Mouse (Mus musculus) limb, embryonic 15.5 days (tissue): ENCODE measurements at regions not wholly inside any gene's neighbourhood (a gene's known extent, or its start where the extent isn't known, plus 50 kb on each side); places are given as distances from the start of the nearest gene placed in this dataset.

Experiments
- ATAC-seq: fragments of 200-750 bp; cut with Nextera tagmentation; 2 replicates; pipeline ENCODE4 v1.8.0; 2017; ENCODE audit warnings: low read depth, moderate TSS enrichment; ENCODE audit not compliant: insufficient number of reproducible peaks, low FRiP score, low TSS enrichment
- H3K27ac ChIP-seq: fragments of 300-500 bp; sonication (generic); 2 replicates; pipeline ENCODE4 v1.5.1; 2015; ENCODE audit warnings: moderate library complexity, mild to moderate bottlenecking, inconsistent platforms
- H3K27me3 ChIP-seq: fragments of 300-500 bp; sonication (generic); 2 replicates; pipeline ENCODE4 v1.6.1; 2015; ENCODE audit warnings: inconsistent platforms
- H3K36me3 ChIP-seq: fragments of 300-500 bp; sonication (generic); 2 replicates; pipeline ENCODE4 v1.6.1; 2015; ENCODE audit warnings: inconsistent platforms
- H3K4me1 ChIP-seq: fragments of 300-500 bp; sonication (generic); 2 replicates; pipeline ENCODE4 v1.6.1; 2015; ENCODE audit warnings: inconsistent platforms
- H3K4me2 ChIP-seq: fragments of 300-500 bp; sonication (generic); 2 replicates; pipeline ENCODE4 v1.6.1; 2015; ENCODE audit warnings: mild to moderate bottlenecking, inconsistent platforms
- H3K4me3 ChIP-seq: fragments of 300-500 bp; sonication (generic); 2 replicates; pipeline ENCODE4 v1.5.1; 2015; ENCODE audit warnings: mild to moderate bottlenecking, inconsistent platforms
- H3K9ac ChIP-seq: fragments of 300-500 bp; sonication (generic); 2 replicates; pipeline ENCODE4 v1.6.1; 2015; ENCODE audit warnings: inconsistent platforms
- H3K9me3 ChIP-seq: fragments of 300-500 bp; sonication (generic); 2 replicates; pipeline ENCODE4 v1.6.1; 2016; ENCODE audit warnings: inconsistent platforms
- WGBS: fragments of 180-500 bp; shearing (Covaris S2); methylation state at CpG from one replicate; pipeline ENCODE4 v1.1.7; 2015; 5-methylcytosine and 5-hydroxymethylcytosine counted together

GRCm38 (mm10) chr4:154756740-154757446 is 80.4 kb upstream of the Ttc34 start:
- peaks cover 16% of the 10 kb centered on the region for H3K4me1 ChIP-seq
- no peak overlapping the region for H3K4me3 ChIP-seq
- 60% methylated on average over 10 of the region's 10 CpGs for WGBS
- H3K4me2 ChIP-seq = no peak overlapping the region
- H3K36me3 ChIP-seq = no peaks in the 10 kb centered on the region
- H3K9me3 ChIP-seq = no peaks in the 10 kb centered on the region
- H3K9ac ChIP-seq = no peak overlapping the region
- no peak for ATAC-seq
- H3K27ac ChIP-seq = no peak overlapping the region
- peaks cover 44% of the 10 kb centered on the region for H3K27me3 ChIP-seq

GRCm38 (mm10) chr4:154759881-154760280 is 77.4 kb upstream of the Ttc34 start:
- H3K9me3 ChIP-seq = no peaks in the 10 kb centered on the region
- peaks cover 9% of the 10 kb centered on the region; the same call in 1 of the 2 replicates for H3K4me1 ChIP-seq
- H3K4me3 ChIP-seq = no peak overlapping the region
- no peak for ATAC-seq
- peaks cover 23% of the 10 kb centered on the region for H3K27me3 ChIP-seq
- no peak overlapping the region for H3K4me2 ChIP-seq
- no peak overlapping the region for H3K9ac ChIP-seq
- 26% methylated on average over 1 of the region's 1 CpGs for WGBS
- H3K27ac ChIP-seq = no peak overlapping the region
- no peaks in the 10 kb centered on the region for H3K36me3 ChIP-seq

- Histone ChIP-seq H3K4me3 (no peak overlapping the region), H3K9me3 (no peaks in the 10 kb centered on the region), H3K27me3 (peaks cover 30% of the 10 kb centered on the region), H3K36me3 (no peaks in the 10 kb centered on the region), H3K4me2 (no peak overlapping the region), H3K9ac (no peak overlapping the region), H3K4me1 (peaks cover 7% of the 10 kb centered on the region; the same call in 1 of the 2 replicates), H3K27ac (no peak overlapping the region)
- no peak for ATAC-seq
- WGBS = 37% methylated on average over 6 of the region's 6 CpGs
These were observed 73.0 kb upstream of the Ttc34 start for GRCm38 (mm10) chr4:154764238-154764637.

- 41% methylated on average over 2 of the region's 2 CpGs for WGBS
- H3K9ac ChIP-seq = no peak overlapping the region
- H3K4me2 ChIP-seq = no peak overlapping the region
- H3K27me3 ChIP-seq = peaks cover 29% of the 10 kb centered on the region; the same call in 1 of the 2 replicates
- no peak for ATAC-seq
- H3K9me3 ChIP-seq = no peaks in the 10 kb centered on the region
- no peak overlapping the region for H3K27ac ChIP-seq
- H3K4me3 ChIP-seq = no peak overlapping the region
- H3K36me3 ChIP-seq = no peaks in the 10 kb centered on the region
- peaks cover 10% of the 10 kb centered on the region; the same call in 1 of the 2 replicates for H3K4me1 ChIP-seq
These were observed 71.1 kb upstream of the Ttc34 start for GRCm38 (mm10) chr4:154766158-154766557.

- WGBS = 20% methylated on average over 25 of the region's 25 CpGs
- Histone ChIP-seq H3K4me3 (no peak overlapping the region), H3K9me3 (no peaks in the 10 kb centered on the region), H3K4me1 (peaks cover 19% of the 10 kb centered on the region), H3K36me3 (no peaks in the 10 kb centered on the region), H3K9ac (no peak overlapping the region), H3K27me3 (peaks cover 44% of the 10 kb centered on the region), H3K27ac (no peak overlapping the region), H3K4me2 (no peak overlapping the region)
- ATAC-seq = no peak
These were observed 65.8 kb upstream of the Ttc34 start for GRCm38 (mm10) chr4:154771330-154772076.

DNA sequence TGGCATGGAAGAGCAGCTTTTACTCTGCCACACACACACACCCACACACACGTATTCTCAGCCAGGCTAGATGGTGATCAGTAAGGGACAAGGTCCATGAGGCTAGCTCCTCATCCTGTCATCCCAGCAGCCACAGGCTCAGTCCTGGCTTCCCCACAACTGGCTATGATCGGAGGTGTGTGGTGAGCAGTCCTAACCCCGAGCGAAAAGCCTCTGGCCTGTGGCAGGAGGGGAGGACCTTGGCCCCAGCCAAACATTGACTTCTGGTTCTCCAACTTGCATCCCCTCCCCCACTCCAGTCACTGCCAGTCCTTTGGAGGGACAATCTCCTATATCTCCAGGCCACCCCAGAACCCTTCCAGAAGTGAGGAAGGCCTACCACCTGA is 65.2 kb upstream of the Ttc34 start:
- no peak for ATAC-seq
- H3K27ac ChIP-seq = no peak overlapping the region
- WGBS = 41% methylated on average over 4 of the region's 4 CpGs

GRCm38 (mm10) chr4:154773830-154774229 is 63.4 kb upstream of the Ttc34 start:
- Histone ChIP-seq H3K36me3 (no peaks in the 10 kb centered on the region), H3K27me3 (peaks cover 30% of the 10 kb centered on the region), H3K4me1 (peaks cover 19% of the 10 kb centered on the region), H3K9me3 (no peaks in the 10 kb centered on the region), H3K27ac (no peak overlapping the region), H3K9ac (no peak overlapping the region), H3K4me3 (no peak overlapping the region), H3K4me2 (no peak overlapping the region)
- 72% methylated on average over 3 of the region's 3 CpGs for WGBS
- ATAC-seq = no peak

More for the DNA sequence above, 65.2 kb upstream of the Ttc34 start:
- Histone ChIP-seq H3K36me3 (no peaks in the 10 kb centered on the region), H3K4me1 (peaks cover 19% of the 10 kb centered on the region), H3K4me2 (no peak overlapping the region), H3K9ac (no peak overlapping the region), H3K27me3 (peaks cover 40% of the 10 kb centered on the region), H3K4me3 (no peak overlapping the region), H3K9me3 (no peaks in the 10 kb centered on the region)

DNA sequence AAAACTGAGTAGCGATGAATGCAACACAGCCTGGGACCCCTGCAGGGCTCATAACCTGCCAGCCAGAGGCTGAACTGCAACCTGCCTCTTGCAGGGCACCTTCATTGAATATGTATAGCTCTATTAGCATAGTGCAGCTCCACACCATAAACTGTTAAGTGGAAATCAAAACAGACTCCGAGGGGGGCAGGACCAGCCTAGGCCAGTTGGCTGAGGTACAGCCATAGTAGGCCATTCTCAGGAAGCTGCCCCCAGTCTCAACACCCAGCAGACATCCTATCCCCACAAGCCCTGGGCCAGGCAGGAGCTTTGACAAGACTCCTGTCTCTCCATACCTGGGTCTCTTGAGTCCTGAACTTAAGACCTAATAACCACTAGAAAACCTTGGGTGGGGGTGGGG is 62.9 kb upstream of the Ttc34 start:
- no peak for ATAC-seq
- no peaks in the 10 kb centered on the region for H3K36me3 ChIP-seq
- H3K4me2 ChIP-seq = no peak overlapping the region
- no peaks in the 10 kb centered on the region for H3K9me3 ChIP-seq
- no peak overlapping the region for H3K4me3 ChIP-seq
- peaks cover 30% of the 10 kb centered on the region for H3K27me3 ChIP-seq
- WGBS = 31% methylated on average over 2 of the region's 2 CpGs
- H3K27ac ChIP-seq = no peak overlapping the region
- no peak overlapping the region for H3K9ac ChIP-seq
- H3K4me1 ChIP-seq = peaks cover 19% of the 10 kb centered on the region

- no peak for ATAC-seq
These were observed 58.4 kb upstream of the Ttc34 start for GRCm38 (mm10) chr4:154778818-154779217.

DNA sequence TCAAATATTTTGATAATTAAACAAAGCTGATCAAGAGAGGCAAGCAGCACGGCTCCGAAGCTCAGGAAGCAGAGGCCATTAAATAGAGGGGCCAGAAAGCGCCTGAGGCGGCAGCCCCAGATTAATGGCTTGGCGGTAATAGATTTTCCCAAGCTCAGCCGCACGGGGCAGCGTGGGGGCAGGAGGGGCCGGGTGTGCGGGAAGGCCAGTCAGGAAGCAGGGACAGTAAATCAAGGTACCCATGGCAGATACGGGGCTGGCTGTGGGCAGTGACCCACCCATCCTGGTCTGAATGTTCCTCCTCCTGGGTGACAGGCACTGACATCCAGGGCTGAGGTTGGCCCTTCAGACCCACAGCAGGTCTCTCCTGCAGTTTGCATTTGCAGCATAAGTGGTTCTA is 55.9 kb upstream of the Ttc34 start:
- peaks cover 48% of the 10 kb centered on the region for H3K27me3 ChIP-seq
- no peaks in the 10 kb centered on the region for H3K36me3 ChIP-seq
- no peak overlapping the region for H3K9ac ChIP-seq
- H3K9me3 ChIP-seq = no peaks in the 10 kb centered on the region
- ATAC-seq = no peak
- no peak overlapping the region for H3K4me3 ChIP-seq
- H3K4me2 ChIP-seq = no peak overlapping the region
- H3K27ac ChIP-seq = no peak overlapping the region
- H3K4me1 ChIP-seq = peaks cover 32% of the 10 kb centered on the region
- 6% methylated on average over 11 of the region's 11 CpGs for WGBS

More at GRCm38 (mm10) chr4:154778818-154779217, 58.4 kb upstream of the Ttc34 start:
- no peaks in the 10 kb centered on the region for H3K9me3 ChIP-seq
- no peak overlapping the region for H3K4me2 ChIP-seq
- no peaks in the 10 kb centered on the region for H3K36me3 ChIP-seq
- no peak overlapping the region for H3K27ac ChIP-seq
- H3K9ac ChIP-seq = no peak overlapping the region
- peaks cover 35% of the 10 kb centered on the region for H3K27me3 ChIP-seq
- 95% methylated on average over 1 of the region's 1 CpGs for whole genome bisulfite sequencing
- H3K4me3 ChIP-seq = no peak overlapping the region
- peaks cover 27% of the 10 kb centered on the region for H3K4me1 ChIP-seq

DNA sequence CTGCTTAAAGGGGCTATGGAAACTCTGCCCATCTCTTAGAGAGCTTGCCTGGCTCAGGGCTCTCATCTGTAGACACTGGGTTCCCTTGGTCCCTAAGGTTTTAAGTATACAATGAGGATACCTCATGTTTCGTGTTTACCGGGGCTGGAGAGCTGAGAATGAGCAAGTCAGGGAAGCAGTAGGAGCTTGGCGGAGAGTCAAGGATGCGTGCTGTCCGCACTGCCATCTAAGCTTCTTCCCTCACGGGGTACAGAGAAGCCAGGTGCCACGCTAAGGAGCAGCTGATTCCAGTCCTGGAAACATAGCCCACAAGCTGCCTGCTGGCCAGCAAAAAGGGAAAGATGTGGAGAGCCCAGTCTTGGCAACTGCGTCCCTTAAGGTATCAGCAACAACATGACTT is 55.0 kb upstream of the Ttc34 start:
- Histone ChIP-seq H3K9me3 (no peaks in the 10 kb centered on the region), H3K27me3 (peaks cover 51% of the 10 kb centered on the region), H3K4me1 (peaks cover 39% of the 10 kb centered on the region), H3K27ac (no peak overlapping the region), H3K9ac (no peak overlapping the region), H3K4me3 (no peak overlapping the region), H3K4me2 (no peak overlapping the region), H3K36me3 (no peaks in the 10 kb centered on the region)
- 74% methylated on average over 8 of the region's 8 CpGs for WGBS
- ATAC-seq = no peak

DNA sequence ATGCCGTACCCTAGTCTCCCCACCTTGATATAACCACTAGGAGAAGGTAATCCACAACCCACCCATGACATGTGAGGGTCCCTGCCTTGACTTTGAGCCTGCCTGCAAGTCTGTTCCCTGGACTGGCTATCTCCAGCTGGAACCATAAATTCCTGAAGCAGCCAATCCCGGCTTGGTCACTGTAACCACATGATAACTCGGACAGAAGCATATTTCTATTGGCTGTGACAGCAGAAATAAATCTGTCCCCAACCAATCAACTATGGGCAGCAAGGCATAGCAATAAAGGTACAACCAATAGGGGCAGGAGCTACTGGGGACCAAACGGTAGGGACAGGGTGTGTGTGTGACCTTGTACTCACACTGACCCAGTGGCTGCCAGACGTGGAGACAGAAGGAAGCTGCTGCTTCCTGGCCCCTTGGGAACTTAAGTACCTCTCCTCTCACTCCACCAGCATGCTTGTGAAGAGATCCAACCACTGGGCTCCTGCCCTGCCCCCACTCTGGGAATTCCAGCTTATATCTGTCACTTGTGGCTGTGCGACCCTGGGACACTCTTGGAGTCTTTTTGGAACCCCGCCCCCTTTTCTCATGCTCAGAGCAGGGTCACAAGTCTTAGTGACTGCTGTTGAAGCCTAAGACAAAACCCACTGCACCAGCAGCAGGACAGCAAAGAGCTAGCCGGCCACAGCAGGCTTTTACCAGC is 51.8 kb upstream of the Ttc34 start:
- H3K9me3 ChIP-seq = no peaks in the 10 kb centered on the region
- no peak overlapping the region for H3K4me2 ChIP-seq
- no peak overlapping the region for H3K27ac ChIP-seq
- 54% methylated on average over 8 of the region's 8 CpGs for WGBS
- no peak for ATAC-seq
- H3K4me1 ChIP-seq = peaks cover 53% of the 10 kb centered on the region
- peaks cover 50% of the 10 kb centered on the region for H3K27me3 ChIP-seq
- H3K36me3 ChIP-seq = no peaks in the 10 kb centered on the region
- no peak overlapping the region for H3K4me3 ChIP-seq
- no peak overlapping the region for H3K9ac ChIP-seq
